Mouse (Mus musculus): ENCODE data around the gene Cenpx.

DNA sequence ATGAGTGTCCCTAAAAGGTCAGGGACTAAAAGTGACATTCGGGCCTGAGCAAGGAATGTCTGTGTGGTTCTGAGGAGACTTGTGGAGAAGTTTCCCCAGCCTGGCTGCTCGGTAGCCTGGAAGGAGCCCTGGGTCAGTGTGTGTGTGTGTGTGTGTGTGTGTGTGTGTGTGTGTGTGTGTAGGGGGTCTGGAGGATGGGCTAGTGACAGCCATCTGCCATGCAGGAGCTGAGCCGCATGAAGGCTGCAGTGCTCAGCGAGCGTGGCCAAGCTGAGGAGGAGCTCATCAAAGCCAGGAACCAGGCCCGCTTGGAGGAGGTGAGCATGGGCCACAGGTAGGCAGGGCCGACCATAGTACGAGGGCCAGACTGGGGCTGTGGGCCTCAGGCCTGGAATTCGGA lies 5.7 kb upstream of the Cenpx start:
- TF ChIP-seq CTCF (IDR thresholded peaks at IDR 0.05; ENCODE audit: low read depth): no peak
- no peak for TF ChIP-seq EP300 (IDR thresholded peaks at IDR 0.05; ENCODE audit: low read depth)
